Mouse (Mus musculus) hindbrain, postnatal 0 days (tissue): ENCODE results near the gene Phrf1. TPM values are rescaled to one million over a fixed set of nuclear protein-coding genes. Genes with fewer than 3 reads are reported as not detected.

ENCODE experiments used
- ATAC-seq: fragments of 200-750 bp; cut with Nextera tagmentation; 2 replicates; pipeline ENCODE4 v1.8.0; 2017; ENCODE audit warnings: mild to moderate bottlenecking, moderate TSS enrichment, moderate library complexity
- DNase-seq: peaks from one replicate; pipeline ENCODE4 v3.0.0-alpha.2; 2015; ENCODE audit warnings: low spot score
- H3K27ac ChIP-seq: fragments of 300-500 bp; sonication (generic); 2 replicates; pipeline ENCODE4 v1.5.1; 2014; ENCODE audit warnings: mild to moderate bottlenecking
- H3K27me3 ChIP-seq: fragments of 300-500 bp; sonication (generic); 2 replicates; pipeline ENCODE4 v1.6.1; 2014; ENCODE audit warnings: low read length, mixed read lengths; ENCODE audit not compliant: insufficient read depth
- H3K36me3 ChIP-seq: fragments of 300-500 bp; sonication (generic); 2 replicates; pipeline ENCODE4 v1.6.1; 2014; ENCODE audit warnings: low read length, mixed read lengths; ENCODE audit not compliant: insufficient read depth
- H3K4me1 ChIP-seq: fragments of 300-500 bp; sonication (generic); 2 replicates; pipeline ENCODE4 v1.6.1; 2014; ENCODE audit warnings: antibody characterized with exemption, low read length, mixed read lengths; ENCODE audit not compliant: insufficient read depth
- H3K4me2 ChIP-seq: fragments of 300-500 bp; sonication (generic); 2 replicates; pipeline ENCODE4 v1.6.1; 2014; ENCODE audit warnings: low read depth, mild to moderate bottlenecking, low read length, moderate library complexity, mixed read lengths
- H3K4me3 ChIP-seq: fragments of 300-500 bp; sonication (generic); 2 replicates; pipeline ENCODE4 v1.5.1; 2014; ENCODE audit warnings: low read length
- H3K9ac ChIP-seq: fragments of 300-500 bp; sonication (generic); replicated peaks from 2 replicates; pipeline ENCODE4 v1.6.1; 2014; ENCODE audit warnings: mild to moderate bottlenecking, low read length, moderate library complexity, mixed read lengths
- H3K9me3 ChIP-seq: fragments of 300-500 bp; sonication (generic); 2 replicates; pipeline ENCODE4 v1.6.1; 2016; ENCODE audit warnings: low read length, mixed read lengths
- CTCF ChIP-seq: IDR thresholded peaks from 2 replicates; pipeline ENCODE4 v1.5.1; 2016; ENCODE audit warnings: antibody characterized with exemption, control low read depth, low read depth
- WGBS: fragments of 180-500 bp; shearing (Covaris S2); extraction: QIAGEN DNeasy Blood & Tissue Kit; methylation state at CpG from one replicate; pipeline ENCODE4 v1.1.7; 2014; 5-methylcytosine and 5-hydroxymethylcytosine counted together
- polyA plus RNA-seq: library from polyadenylated mRNA; unstranded; fragments of >200 nt; fragmentation: Nextera tagmentation; extraction: Ambion mirVana; gene quantifications from 2 replicates; pipeline ENCODE4 v1.2.1, GENCODE M21; 2015
- total RNA-seq: library from RNA; depleted of rRNA; stranded (reverse); fragments of >200 nt; gene quantifications from 2 replicates; pipeline ENCODE4 v1.2.3, GENCODE M21; 2014

Gene Phrf1
- total and polyA plus RNA-seq, 2 experiments from 2014 or later, result 38.0 to 56.4 TPM

- H3K4me3 ChIP-seq, result no peak overlapping the region
- H3K27ac ChIP-seq, result no peak overlapping the region
- H3K9ac ChIP-seq, result peak overlapping the region; percentile 63; the same call in 1 of the 2 replicates
- H3K4me2 ChIP-seq, result no peak overlapping the region
- no peaks in the 10 kb centered on the region for H3K9me3 ChIP-seq
- no peaks in the 10 kb centered on the region for H3K27me3 ChIP-seq
- ATAC-seq, result no peak
- H3K4me1 ChIP-seq, result peaks cover 17% of the 10 kb centered on the region
- 86% methylated on average over 11 of the region's 11 CpGs for WGBS
- DNase-seq, result no peak
- H3K36me3 ChIP-seq, result no peaks in the 10 kb centered on the region
- no peak for TF ChIP-seq CTCF
Observed at GRCm38 (mm10) chr7:141216894-141217293, 11.7 kb upstream of the Phrf1 start.

GRCm38 (mm10) chr7:141217343-141218013 lies 11.1 kb upstream of the Phrf1 start:
- no peaks in the 10 kb centered on the region for H3K9me3 ChIP-seq
- no peak for DNase-seq
- H3K4me3 ChIP-seq, result no peak overlapping the region
- no peak for ATAC-seq
- no peak overlapping the region for H3K27ac ChIP-seq
- H3K27me3 ChIP-seq, result no peaks in the 10 kb centered on the region
- peaks cover 23% of the 10 kb centered on the region for H3K4me1 ChIP-seq
- H3K4me2 ChIP-seq, result no peak overlapping the region
- 89% methylated on average over 17 of the region's 17 CpGs for WGBS
- H3K36me3 ChIP-seq, result no peaks in the 10 kb centered on the region
- no peak for TF ChIP-seq CTCF
- no peak overlapping the region; the same call in 1 of the 2 replicates for H3K9ac ChIP-seq

- WGBS, result 77% methylated on average over 3 of the region's 3 CpGs
Observed at GRCm38 (mm10) chr7:141218141-141218540, 10.4 kb upstream of the Phrf1 start.

GRCm38 (mm10) chr7:141218557-141219133 lies 9.9 kb upstream of the Phrf1 start:
- TF ChIP-seq CTCF, result no peak
- Histone ChIP-seq H3K9ac (no peak overlapping the region), H3K27me3 (no peaks in the 10 kb centered on the region), H3K4me2 (no peak overlapping the region), H3K9me3 (no peaks in the 10 kb centered on the region), H3K36me3 (no peaks in the 10 kb centered on the region), H3K27ac (no peak overlapping the region), H3K4me1 (peaks cover 28% of the 10 kb centered on the region), H3K4me3 (no peak overlapping the region)
- no peak for ATAC-seq
- WGBS, result 91% methylated on average over 5 of the region's 5 CpGs
- no peak for DNase-seq

More at GRCm38 (mm10) chr7:141218141-141218540, 10.4 kb upstream of the Phrf1 start:
- TF ChIP-seq CTCF, result no peak
- Histone ChIP-seq H3K4me3 (no peak overlapping the region), H3K27ac (no peak overlapping the region), H3K9ac (no peak overlapping the region; the same call in 1 of the 2 replicates), H3K36me3 (no peaks in the 10 kb centered on the region), H3K4me2 (no peak overlapping the region), H3K9me3 (no peaks in the 10 kb centered on the region), H3K27me3 (no peaks in the 10 kb centered on the region), H3K4me1 (peaks cover 28% of the 10 kb centered on the region)
- DNase-seq (no peak), ATAC-seq (no peak)

GRCm38 (mm10) chr7:141219558-141220099 lies 9.0 kb upstream of the Phrf1 start:
- DNase-seq (no peak), ATAC-seq (no peak)
- 100% methylated on average over 1 of the region's 1 CpGs for WGBS
- Histone ChIP-seq H3K9me3 (no peaks in the 10 kb centered on the region), H3K4me3 (no peak overlapping the region), H3K4me2 (no peak overlapping the region), H3K9ac (no peak overlapping the region), H3K4me1 (peaks cover 28% of the 10 kb centered on the region), H3K27ac (no peak overlapping the region), H3K27me3 (no peaks in the 10 kb centered on the region), H3K36me3 (no peaks in the 10 kb centered on the region)
- TF ChIP-seq CTCF, result no peak

GRCm38 (mm10) chr7:141220377-141220776 lies 8.2 kb upstream of the Phrf1 start:
- H3K9ac ChIP-seq, result no peak overlapping the region
- no peak for ATAC-seq
- WGBS, result 79% methylated on average over 1 of the region's 1 CpGs
- H3K9me3 ChIP-seq, result no peaks in the 10 kb centered on the region
- no peaks in the 10 kb centered on the region for H3K27me3 ChIP-seq
- H3K27ac ChIP-seq, result no peak overlapping the region
- no peak for DNase-seq
- H3K4me3 ChIP-seq, result no peak overlapping the region
- peaks cover 23% of the 10 kb centered on the region for H3K4me1 ChIP-seq
- no peak overlapping the region; the same call in 1 of the 2 replicates for H3K4me2 ChIP-seq
- no peak for TF ChIP-seq CTCF
- H3K36me3 ChIP-seq, result no peaks in the 10 kb centered on the region
